Comparison of ENCODE assay signal across 31 mouse cellular contexts in genomic region chr6:14720110-14720771, GRCm38 (mm10). TPM values are rescaled to one million over a fixed set of nuclear protein-coding genes. Genes with fewer than 3 reads are reported as not detected.
DNase-seq lines count a peak whose midpoint lies in the region; ATAC-seq and TF ChIP-seq lines count a peak whose summit lies in the region.
"Had no signal": no experiment of that assay in that cellular context is flagged by ENCODE, and none has a peak within 500 bp of the region (broad histone marks: within the 10 kb centered on the region; RNA-seq: fewer than 3 reads in every experiment).

No protein-coding gene starts in this region.

- peak; percentile 97 for ATAC-seq in forebrain, embryonic 13.5 days
- peak; percentile 98 for ATAC-seq in forebrain, embryonic 15.5 days (replicated peaks)
- ATAC-seq: inflammation-experienced regulatory T-cells, adult 6 months; Patski had no signal

- WGBS in forebrain, embryonic 13.5 days = 34% methylated on average over 6 of the region's 6 CpGs
- WGBS in forebrain, embryonic 10.5 days = 86% methylated on average over 6 of the region's 6 CpGs
- 20% methylated on average over 6 of the region's 6 CpGs for WGBS in forebrain, embryonic 15.5 days

- H3K27ac ChIP-seq in forebrain, embryonic 13.5 days = no peak overlapping the region
- H3K27ac ChIP-seq in forebrain, embryonic 10.5 days = no peak overlapping the region
- H3K27ac ChIP-seq in layer of hippocampus, adult 2 months = no peak overlapping the region
- peak overlapping the region; percentile 65 for H3K27ac ChIP-seq in forebrain, embryonic 15.5 days (replicated peaks)
- H3K27ac ChIP-seq: embryonic facial prominence, embryonic 12.5 days; heart, embryonic 10.5 days; kidney, postnatal 0 days; limb, embryonic 15.5 days; liver, embryonic 15.5 days; lung, embryonic 15.5 days; neural tube, embryonic 13.5 days had no signal

- no peak overlapping the region for H3K4me2 ChIP-seq in forebrain, embryonic 13.5 days
- 0 out of 2 replicates have a peak overlapping the region, but pooled peaks have one; percentile 8 for H3K4me2 ChIP-seq in forebrain, embryonic 15.5 days (replicated peaks)
- H3K4me2 ChIP-seq: embryonic facial prominence, embryonic 12.5 days; limb, embryonic 15.5 days; liver, embryonic 15.5 days; lung, embryonic 15.5 days; neural tube, embryonic 13.5 days had no signal

- H3K9ac ChIP-seq in forebrain, embryonic 13.5 days = no peak overlapping the region
- H3K9ac ChIP-seq in forebrain, embryonic 15.5 days (replicated peaks) = no peak overlapping the region
- H3K9ac ChIP-seq: embryonic facial prominence, embryonic 12.5 days; limb, embryonic 15.5 days; liver, embryonic 15.5 days; lung, embryonic 15.5 days; neural tube, embryonic 13.5 days had no signal

- no peak for DNase-seq in forebrain, embryonic 10.5 days (ENCODE audit: extremely low spot score, low spot score)
- DNase-seq in layer of hippocampus, adult 2 months (ENCODE audit: low spot score in 2 of 2) = peak; percentile 11 to 25
- DNase-seq in layer of hippocampus, adult 8-10 months (ENCODE audit: low spot score in 2 of 2) = no peak
- peak; percentile 21 for DNase-seq in brain, adult 2 months (ENCODE audit: low read depth, low spot score)
- DNase-seq in right cerebral cortex, adult 2 months (ENCODE audit: low spot score in 2 of 2) = no peak
- DNase-seq in urinary bladder, postnatal 25 days (ENCODE audit: low spot score) = no peak
- DNase-seq: adrenal gland, postnatal 36 days; cerebellum, adult 18-20 months; cerebellum, postnatal 14 days; heart, postnatal 4 days; kidney, adult 18-20 months; left cerebral cortex, postnatal 4 days; lung, postnatal 36 days; thymus, adult 18-20 months; thymus, postnatal 36 days had no signal

- no peak overlapping the region for H3K4me3 ChIP-seq in forebrain, embryonic 13.5 days
- H3K4me3 ChIP-seq in forebrain, embryonic 10.5 days = no peak overlapping the region
- H3K4me3 ChIP-seq in layer of hippocampus, adult 2 months = no peak overlapping the region; the same call in 1 of the 2 replicates
- H3K4me3 ChIP-seq in forebrain, embryonic 15.5 days = no peak overlapping the region
- H3K4me3 ChIP-seq: embryonic facial prominence, embryonic 12.5 days; erythroblast, embryonic 14.5 days; heart, embryonic 10.5 days; limb, embryonic 15.5 days; liver, embryonic 15.5 days; lung, embryonic 15.5 days; neural tube, embryonic 13.5 days had no signal

- H3K9me3 ChIP-seq in forebrain, embryonic 13.5 days (replicated peaks) = no peaks in the 10 kb centered on the region
- H3K9me3 ChIP-seq in forebrain, embryonic 10.5 days = no peaks in the 10 kb centered on the region
- no peaks in the 10 kb centered on the region for H3K9me3 ChIP-seq in forebrain, embryonic 15.5 days
- H3K9me3 ChIP-seq: embryonic facial prominence, embryonic 12.5 days; heart, embryonic 10.5 days; limb, embryonic 15.5 days; lung, embryonic 15.5 days; neural tube, embryonic 13.5 days had no signal

- no peaks in the 10 kb centered on the region for H3K27me3 ChIP-seq in forebrain, embryonic 13.5 days
- no peaks in the 10 kb centered on the region for H3K27me3 ChIP-seq in forebrain, embryonic 10.5 days (ENCODE audit: poor library complexity, severe bottlenecking)
- no peaks in the 10 kb centered on the region for H3K27me3 ChIP-seq in forebrain, embryonic 15.5 days
- H3K27me3 ChIP-seq: embryonic facial prominence, embryonic 12.5 days; limb, embryonic 15.5 days; liver, embryonic 15.5 days; lung, embryonic 15.5 days; neural tube, embryonic 13.5 days; Patski had no signal

- peaks cover 11% of the 10 kb centered on the region for H3K4me1 ChIP-seq in forebrain, embryonic 13.5 days
- no peaks in the 10 kb centered on the region for H3K4me1 ChIP-seq in forebrain, embryonic 10.5 days
- H3K4me1 ChIP-seq in forebrain, embryonic 15.5 days = peaks cover 17% of the 10 kb centered on the region; the same call in 1 of the 2 replicates
- H3K4me1 ChIP-seq: embryonic facial prominence, embryonic 12.5 days; heart, embryonic 10.5 days; limb, embryonic 15.5 days; liver, embryonic 15.5 days; lung, embryonic 15.5 days; neural tube, embryonic 13.5 days had no signal

- no peak for TF ChIP-seq CTCF in layer of hippocampus, adult 2 months (conservative IDR thresholded peaks at IDR 0.05)

- no peaks in the 10 kb centered on the region for H3K36me3 ChIP-seq in forebrain, embryonic 13.5 days (ENCODE audit: poor library complexity, severe bottlenecking)
- no peaks in the 10 kb centered on the region for H3K36me3 ChIP-seq in forebrain, embryonic 10.5 days (replicated peaks)
- H3K36me3 ChIP-seq in forebrain, embryonic 15.5 days = no peaks in the 10 kb centered on the region
- H3K36me3 ChIP-seq: embryonic facial prominence, embryonic 12.5 days; heart, embryonic 10.5 days; limb, embryonic 15.5 days; liver, embryonic 15.5 days; lung, embryonic 15.5 days; neural tube, embryonic 13.5 days had no signal

RNA-seq across cellular contexts. Expression of gene Ppp1r3a, which starts 34.8 kb away (rescaled TPM):
- polyA plus RNA-seq in forebrain, embryonic 13.5 days (2015; fragmentation: Nextera tagmentation; extraction: Ambion mirVana) = not detected in 2 replicates
- polyA plus RNA-seq in forebrain, embryonic 10.5 days (2016; fragmentation: Nextera tagmentation; extraction: Ambion mirVana) = not detected in 2 replicates
- not detected for total RNA-seq in layer of hippocampus, adult 2 months (2021)
- not detected for total RNA-seq in layer of hippocampus, adult 8-10 months (2022)
- 0.04 TPM in 1 of 2 replicates, not detected in the other for polyA plus RNA-seq in forebrain, embryonic 15.5 days (2015; fragmentation: Nextera tagmentation; extraction: Ambion mirVana)
- total RNA-seq: ES-E14; left cerebral cortex, postnatal 4 days; megakaryocyte-erythroid progenitor cell, adult 5-6 weeks had no signal
- polyA plus RNA-seq: erythroblast, embryonic 14.5 days; inflammation-experienced regulatory T-cells, adult 6 months; kidney, postnatal 0 days; large intestine, adult 2 months; neural tube, embryonic 13.5 days; Patski; small intestine, adult 2 months had no signal

Comparison
In these comparisons a context has a peak if more than half of its experiments do, and no peak if none do; other contexts are left out.
1. DNase-seq: peak in layer of hippocampus, adult 2 months (2 of 2) and brain, adult 2 months (single experiment); none in forebrain, embryonic 10.5 days (single experiment), layer of hippocampus, adult 8-10 months (0 of 2), right cerebral cortex, adult 2 months (0 of 2) and urinary bladder, postnatal 25 days (single experiment).